Mouse (Mus musculus): ENCODE measurements at regions not wholly inside any gene's neighbourhood (a gene's known extent, or its start where the extent isn't known, plus 50 kb on each side); places are given as distances from the start of the nearest gene placed in this dataset.
"Not testable (repeated sequence)": the region's sequence is repeated elsewhere in the genome, so short reads cannot be mapped to it uniquely, and the experiment has no call there.

DNA sequence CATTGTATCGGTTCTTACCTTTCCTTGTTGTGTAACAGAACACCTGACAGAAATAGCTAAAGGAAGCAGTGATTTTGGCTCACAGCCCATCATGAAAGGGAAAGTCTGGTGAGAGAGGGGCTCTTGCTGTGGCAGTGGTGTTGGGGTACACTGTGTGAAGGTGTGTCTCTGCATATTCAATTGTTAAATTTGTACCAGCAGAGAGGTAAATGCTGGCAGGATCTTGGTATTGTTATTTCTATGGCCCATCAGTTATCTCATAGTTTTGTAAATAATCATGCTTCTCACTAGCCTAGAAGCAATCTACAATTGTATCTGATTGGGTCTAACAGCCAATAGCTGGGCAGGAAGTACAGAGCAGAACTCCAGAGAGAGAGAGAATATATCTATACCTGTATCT is 95.7 kb downstream of the Mfap3l start:
- intact Hi-C loops (cut with DNase I) = no loop called here
- no peak for DNase-seq

GRCm38 (mm10) chr8:60732545-60732944 is 99.9 kb downstream of the Mfap3l start:
- intact Hi-C loops (cut with DNase I) = no loop called here
- DNase-seq = no peak

- intact Hi-C loops (cut with DNase I) = no loop called here
- no peak for DNase-seq
Observed at GRCm38 (mm10) chr8:60735961-60736360, 103.3 kb downstream of the Mfap3l start.

GRCm38 (mm10) chr8:60736401-60736800 is 103.8 kb downstream of the Mfap3l start:
- intact Hi-C loops (cut with DNase I) = no loop called here
- no peak for DNase-seq

DNA sequence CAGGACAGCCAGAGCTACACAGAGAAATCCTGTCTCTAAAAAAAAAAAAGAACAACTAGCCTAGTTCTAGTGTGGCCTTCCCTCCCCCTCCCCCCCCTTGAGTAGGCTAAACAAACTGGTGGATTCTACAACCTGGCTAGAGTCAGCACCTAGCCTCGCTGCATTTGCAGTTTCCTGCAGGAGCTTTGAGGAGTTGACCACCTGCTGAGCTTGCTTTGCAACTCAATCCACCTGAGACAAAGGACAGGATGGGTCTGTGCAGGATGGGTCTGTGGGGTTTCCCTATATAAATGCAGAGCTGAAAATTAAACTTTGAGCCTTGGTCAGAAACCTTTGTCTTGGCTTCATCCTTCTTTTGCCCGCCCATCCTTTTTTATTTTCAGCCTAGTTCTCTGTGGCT is 104.3 kb downstream of the Mfap3l start:
- intact Hi-C loops (cut with DNase I) = no loop called here
- DNase-seq = no peak

DNA sequence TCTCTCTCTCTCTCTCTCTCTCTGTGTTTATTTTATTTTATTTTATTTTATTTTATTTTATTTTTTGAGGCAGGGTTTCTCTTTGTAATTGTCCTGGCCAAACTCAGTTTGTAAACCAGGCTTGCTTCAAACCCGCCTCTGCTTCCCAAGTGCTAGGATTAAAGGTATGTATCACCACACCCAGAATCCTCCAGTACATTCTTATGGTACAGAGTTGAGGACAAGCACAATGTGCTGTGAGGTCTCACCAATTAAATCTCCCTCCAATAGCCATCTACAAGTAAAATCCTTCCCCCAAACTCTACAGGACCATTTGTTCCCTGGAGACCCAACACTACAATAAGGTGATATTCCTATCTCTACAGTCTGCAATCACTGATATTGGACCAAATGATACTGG is 105.0 kb downstream of the Mfap3l start:
- no peak for DNase-seq
- intact Hi-C loops (cut with DNase I) = no loop called here

DNA sequence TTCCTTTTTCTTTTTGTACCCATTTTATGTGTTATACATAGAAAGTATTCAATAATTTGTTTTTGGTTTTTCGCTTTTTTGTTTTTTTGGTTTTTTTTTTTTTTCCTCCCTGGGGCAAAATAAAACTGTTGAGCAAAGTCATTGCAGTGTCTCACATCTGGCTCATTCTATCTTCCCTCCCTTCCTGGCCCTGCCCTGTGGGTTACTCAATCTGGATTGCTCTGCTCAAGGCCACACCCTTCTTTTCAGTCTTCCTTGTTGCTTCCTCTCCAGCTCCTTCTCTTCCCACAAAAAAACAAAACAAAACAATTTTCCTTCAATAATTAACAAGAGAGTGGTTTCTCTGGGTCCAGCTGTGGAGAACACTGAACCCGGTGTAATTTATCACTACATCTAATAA is 113.2 kb downstream of the Mfap3l start:
- intact Hi-C loops (cut with DNase I) = no loop called here
- DNase-seq = no peak

- peak in 1 of 2 experiments; percentile 2 for DNase-seq
- intact Hi-C loops (cut with DNase I) = no loop called here
Observed at GRCm38 (mm10) chr8:60746486-60746885, 113.9 kb downstream of the Mfap3l start.

DNA sequence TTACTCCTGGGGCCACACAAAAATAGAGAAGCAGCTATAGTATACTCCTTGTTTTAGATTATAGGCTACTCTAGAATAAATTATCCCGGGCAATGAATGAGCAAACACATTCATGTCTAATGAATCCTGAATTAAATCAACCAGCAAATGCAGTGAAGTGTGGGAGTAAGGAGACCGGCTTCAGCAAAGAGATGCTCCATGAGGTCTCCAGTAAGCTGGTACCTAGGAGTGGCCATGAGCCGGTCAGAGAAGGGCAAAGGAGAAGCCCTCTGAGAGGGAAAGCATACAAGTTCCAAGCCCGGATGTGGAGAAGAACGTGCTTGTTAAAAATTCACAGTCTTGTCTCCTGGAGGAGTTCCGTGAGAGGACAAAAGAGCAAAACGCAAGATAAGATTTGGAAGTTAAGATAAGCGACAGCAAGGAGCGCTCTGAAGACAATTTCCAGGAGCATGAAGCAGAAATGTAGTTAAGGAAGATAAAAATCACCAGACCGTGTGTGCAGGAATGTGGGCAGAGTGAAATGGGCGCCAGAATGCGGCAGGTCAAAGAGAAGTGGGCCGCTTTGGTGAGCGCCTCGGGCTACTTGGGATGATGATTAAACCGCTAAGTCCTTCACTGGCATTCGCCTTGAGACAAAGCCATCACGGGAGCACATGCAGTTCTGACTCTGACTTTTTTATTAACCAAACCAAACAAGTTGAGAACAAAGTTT is 123.2 kb downstream of the Mfap3l start:
- intact Hi-C loops (cut with DNase I) = no loop called here
- DNase-seq = no peak

DNA sequence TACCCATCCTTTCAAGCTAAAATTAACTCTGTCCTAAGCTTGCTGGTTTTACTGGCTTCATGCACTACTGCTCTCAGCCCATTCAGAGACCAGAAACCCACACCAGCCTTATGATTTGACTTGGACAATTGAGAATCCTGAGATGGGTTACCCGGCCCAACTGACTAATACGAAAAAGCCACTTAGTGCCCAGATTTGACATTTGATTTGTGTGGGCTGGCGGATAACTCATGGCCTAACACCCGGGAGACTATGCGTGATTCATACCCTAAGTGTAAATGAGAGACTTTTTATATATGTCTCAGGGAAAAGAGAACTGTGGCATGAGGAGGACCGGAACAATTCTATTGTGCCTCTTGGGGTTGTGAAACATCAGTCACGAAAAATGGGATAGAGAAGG is 126.3 kb upstream of the Hpf1 start:
- DNase-seq = no peak
- intact Hi-C loops (cut with DNase I) = no loop called here

DNA sequence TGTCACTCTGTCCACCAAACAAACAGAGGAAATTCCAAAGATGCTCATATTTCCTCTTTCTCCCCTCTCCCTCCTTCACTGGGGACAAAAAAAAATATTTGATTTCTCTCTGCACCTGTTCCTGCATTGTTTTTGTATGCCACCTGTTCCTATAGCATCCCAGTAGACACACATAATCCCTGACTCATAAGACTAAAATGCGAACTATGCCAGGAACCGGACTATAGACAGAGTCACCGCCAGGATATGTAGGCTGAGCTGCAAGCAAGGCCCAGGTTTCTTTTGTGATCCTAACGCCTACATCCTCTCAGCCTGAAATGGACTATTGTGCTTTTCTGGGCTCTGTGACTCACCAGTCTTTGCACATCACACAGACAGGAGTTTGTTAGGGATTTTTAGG is 116.9 kb upstream of the Hpf1 start:
- DNase-seq = no peak
- intact Hi-C loops (cut with DNase I) = no loop called here

DNA sequence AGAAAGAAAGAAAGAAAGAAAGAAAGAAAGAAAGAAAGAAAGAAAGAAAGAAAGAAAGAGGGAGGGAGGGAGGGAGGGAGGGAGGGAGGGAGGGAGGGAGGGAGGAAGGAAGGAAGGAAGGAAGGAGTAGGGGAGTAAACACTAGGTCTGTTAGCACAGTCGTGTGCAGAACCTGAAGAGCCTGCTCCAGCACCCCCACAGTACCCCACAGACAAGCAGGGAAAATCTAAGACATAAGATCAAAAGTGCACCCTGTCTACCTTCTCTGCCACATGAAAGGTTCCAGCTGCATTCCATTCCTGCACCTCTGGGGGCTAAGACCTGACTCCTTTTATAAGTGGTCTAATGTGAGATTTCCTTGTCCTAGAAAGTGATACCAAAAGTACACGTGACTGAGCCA is 114.0 kb upstream of the Hpf1 start:
- intact Hi-C loops (cut with DNase I); DNase-seq: not testable (repeated sequence)

DNA sequence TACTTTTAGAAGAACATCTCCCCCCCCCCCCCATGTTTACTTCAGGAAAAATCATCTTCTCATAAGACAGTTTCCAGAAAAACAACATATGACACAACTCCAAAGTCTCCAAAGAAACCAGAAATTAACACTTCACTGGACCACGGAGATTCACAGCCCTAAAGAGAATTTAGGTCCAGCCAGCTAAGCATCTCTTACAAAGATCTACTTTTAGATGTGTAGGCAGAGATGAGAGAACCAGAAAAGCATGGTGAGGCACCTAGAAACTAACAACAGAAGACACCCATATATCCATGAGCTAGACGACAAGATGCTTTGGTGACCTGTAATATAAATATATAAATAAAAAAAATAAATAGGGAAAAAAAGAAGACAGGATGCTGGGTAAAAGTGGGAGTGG is 105.2 kb upstream of the Hpf1 start:
- intact Hi-C loops (cut with DNase I) = no loop called here
- DNase-seq = no peak

DNA sequence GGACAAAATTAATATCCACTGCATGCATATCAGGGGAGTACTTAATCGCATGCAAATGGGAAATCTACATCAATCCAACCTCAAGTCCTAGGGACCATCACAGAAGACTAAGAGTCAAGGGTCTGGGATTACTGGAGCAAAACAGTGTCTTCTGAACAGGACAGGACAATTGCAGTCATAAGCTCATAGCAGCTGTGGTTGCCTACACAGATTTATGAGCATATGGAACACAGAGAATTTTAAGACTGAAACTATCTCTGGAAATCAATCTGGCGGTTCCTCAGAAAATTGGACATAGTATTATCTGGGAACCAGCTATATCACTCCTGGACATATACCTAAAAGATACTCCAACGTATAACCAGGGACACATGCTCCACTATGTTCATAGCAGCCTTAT is 99.8 kb upstream of the Hpf1 start:
- DNase-seq = no peak
- intact Hi-C loops (cut with DNase I) = no loop called here

GRCm38 (mm10) chr8:60792518-60792917 is 97.7 kb upstream of the Hpf1 start:
- intact Hi-C loops (cut with DNase I) = no loop called here
- no peak for DNase-seq

DNA sequence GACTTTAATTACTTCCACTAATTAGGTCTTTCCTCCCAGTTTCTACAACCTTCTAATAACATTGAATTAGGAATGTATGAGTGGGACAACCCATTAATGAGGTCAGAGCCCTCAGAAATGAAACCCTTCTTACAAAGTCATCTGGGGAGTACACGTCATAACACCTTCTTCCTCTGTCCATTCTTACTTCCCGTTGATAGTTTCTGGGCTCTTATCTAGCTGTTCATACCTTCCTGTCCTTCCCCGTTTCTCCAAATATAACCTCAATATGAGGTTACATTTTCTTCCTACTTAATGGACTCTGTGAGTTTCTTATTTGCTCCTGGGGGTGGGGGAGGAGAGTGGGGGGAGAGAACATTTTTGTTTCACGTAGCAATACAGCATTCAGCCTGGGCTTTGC is 85.4 kb upstream of the Hpf1 start:
- intact Hi-C loops (cut with DNase I) = no loop called here
- no peak for DNase-seq

GRCm38 (mm10) chr8:60806772-60807171 is 83.4 kb upstream of the Hpf1 start:
- intact Hi-C loops (cut with DNase I) = no loop called here
- no peak for DNase-seq

DNA sequence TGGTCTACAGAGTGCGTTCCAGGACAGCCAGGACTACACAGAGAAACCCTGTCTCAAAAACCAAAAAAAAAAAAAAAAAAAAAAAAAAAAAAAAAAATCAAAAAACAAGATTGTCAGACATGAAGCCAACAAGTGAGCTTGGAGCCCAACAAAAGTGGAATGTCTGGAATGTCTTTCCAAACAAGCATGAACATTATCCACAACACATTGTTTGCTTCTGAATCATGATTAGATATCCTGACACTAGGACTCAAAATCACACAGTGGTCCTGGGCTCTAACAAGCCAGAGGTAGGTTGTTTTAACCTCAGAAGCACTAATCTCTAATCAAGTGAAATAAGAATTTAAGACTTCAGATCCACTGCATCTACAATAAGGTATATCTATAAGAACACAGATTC is 80.4 kb upstream of the Hpf1 start:
- no peak for DNase-seq
- intact Hi-C loops (cut with DNase I) = no loop called here

DNA sequence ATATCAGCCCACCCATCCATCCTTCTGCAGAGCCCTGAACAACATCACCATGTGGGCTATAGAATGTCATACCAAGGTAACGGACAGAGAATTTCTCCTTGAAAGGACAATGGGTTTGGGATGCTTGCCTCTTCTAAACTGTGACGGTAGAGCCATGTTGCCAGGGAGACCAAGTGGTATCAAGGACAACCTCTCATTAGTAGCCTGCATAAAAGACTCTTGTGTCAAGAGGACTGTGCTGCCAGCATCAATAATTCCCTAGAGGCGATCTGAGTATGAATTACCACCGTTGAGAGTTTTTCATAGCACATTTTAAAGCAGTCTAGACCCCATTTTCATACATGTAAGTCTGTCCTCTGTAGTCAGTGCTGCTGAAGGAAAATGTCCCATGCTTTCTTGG is 79.3 kb upstream of the Hpf1 start:
- no peak for DNase-seq
- intact Hi-C loops (cut with DNase I) = no loop called here

DNA sequence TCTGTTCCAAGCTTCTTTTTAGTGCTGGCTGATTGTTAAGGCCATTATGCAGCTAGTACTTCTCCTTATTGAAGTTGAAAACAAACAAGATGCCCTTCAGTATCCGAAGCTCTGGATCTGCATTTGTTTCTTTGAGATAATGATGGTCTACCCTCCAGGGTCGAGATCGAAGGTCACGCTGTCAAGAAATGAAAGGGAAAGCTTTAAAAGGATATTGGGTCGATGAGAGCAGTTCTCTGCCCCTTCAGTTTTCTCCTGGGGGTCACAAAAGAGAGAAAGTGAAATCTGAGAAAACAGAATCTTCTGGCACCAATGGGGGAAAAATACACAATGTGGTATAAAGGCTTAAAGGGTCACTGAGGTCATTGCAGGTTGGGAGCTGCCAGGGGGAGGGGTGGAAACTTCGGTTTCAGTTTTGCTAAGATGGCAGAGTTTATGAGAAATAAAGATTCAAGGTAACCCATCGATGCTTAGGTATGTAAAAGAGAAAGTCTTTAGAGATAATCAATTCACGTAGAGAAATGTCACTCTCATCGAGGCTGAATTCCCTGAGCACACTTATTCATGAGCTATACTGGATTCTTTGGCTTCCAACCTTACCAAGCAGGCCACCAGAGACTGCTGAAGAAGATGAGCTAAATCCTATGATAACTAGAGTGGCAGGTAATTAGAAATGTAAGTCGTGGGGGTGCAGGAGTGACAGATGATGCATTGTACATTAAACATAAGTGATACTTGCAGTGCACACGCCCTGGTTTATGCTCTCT is 64.4 kb upstream of the Hpf1 start:
- intact Hi-C loops (cut with DNase I) = no loop called here

DNA sequence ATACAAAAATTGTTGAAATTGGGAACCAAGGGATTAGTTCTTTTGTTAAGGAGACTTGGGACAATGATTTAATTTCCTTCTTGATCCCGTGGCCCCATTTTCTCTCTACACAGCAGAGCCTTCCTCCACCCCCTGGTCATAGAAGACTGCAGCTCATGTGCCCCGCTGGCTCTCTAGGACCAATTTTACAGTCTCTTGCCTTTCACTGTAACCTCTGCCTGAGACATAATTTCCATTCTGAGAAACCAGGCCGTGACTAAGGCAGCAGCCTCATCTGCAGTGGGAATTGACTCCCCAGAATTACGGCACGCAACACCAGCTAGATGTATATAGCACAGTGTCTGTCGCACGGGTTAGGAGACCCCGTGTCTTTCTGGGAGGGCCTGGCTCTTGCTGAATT is 63.0 kb upstream of the Hpf1 start:
- intact Hi-C loops (cut with DNase I) = no loop called here
- no peak for DNase-seq

More for the DNA sequence above, 64.4 kb upstream of the Hpf1 start:
- no peak for DNase-seq

DNA sequence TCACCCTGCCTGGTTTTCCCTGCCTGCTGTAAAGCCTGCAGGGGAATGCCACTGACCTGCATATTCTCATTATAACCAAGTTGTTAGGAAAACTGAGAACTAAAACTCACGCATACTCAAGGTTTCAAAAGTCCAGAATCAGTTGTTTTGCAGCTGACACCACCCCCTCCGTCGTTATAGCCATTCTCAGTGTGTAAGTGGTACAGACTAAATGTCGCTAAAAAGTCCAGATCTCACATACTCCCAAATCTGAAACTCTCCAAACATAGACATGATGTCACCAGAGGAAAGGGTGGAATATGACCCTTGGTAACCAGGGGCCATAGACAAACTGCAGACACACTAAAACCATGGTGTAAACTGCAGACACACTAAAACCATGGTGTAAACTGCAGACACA is 61.1 kb upstream of the Hpf1 start:
- DNase-seq = no peak
- intact Hi-C loops (cut with DNase I) = no loop called here

DNA sequence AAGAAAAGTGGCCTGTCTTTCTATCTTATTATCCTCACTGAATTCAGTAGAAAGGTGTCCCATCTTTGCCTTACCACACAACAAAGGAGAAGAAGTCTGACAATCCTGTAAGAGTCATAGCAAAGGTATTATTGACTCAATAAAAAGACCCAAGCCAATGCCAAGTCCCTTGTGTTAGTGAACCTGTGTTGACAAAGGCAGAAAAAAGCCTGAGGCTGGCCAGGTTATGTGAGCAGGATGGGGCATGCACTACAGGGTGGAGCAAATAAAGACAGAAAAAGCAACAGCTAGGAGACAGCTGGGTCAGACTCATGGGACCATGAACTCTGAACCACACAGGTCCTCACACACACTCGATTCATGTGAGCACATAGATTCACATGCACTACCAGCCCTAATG is 59.7 kb upstream of the Hpf1 start:
- no peak for DNase-seq
- intact Hi-C loops (cut with DNase I) = no loop called here

All from heart, postnatal 36 days (tissue).